Mouse (Mus musculus): ENCODE measurements at regions not wholly inside any gene's neighbourhood (a gene's known extent, or its start where the extent isn't known, plus 50 kb on each side); places are given as distances from the start of the nearest gene placed in this dataset.

GRCm38 (mm10) chr6:121524613-121524970, 51.1 kb upstream of the Iqsec3 start:
- in situ Hi-C loops (cut with MboI; ENCODE audit: low sequenced_read_pairs in 2 of 2, unreplicated experiment in 2 of 2), result no loop called here
- Histone ChIP-seq H3K36me3 (ENCODE audit: control insufficient read depth, insufficient read depth, low read length, poor library complexity, severe bottlenecking) (no peaks in the 10 kb centered on the region), H3K4me1 (ENCODE audit: control insufficient read depth in 2 of 2, insufficient read depth in 2 of 2, low read length in 2 of 2, poor library complexity in 1 of 2) (no peaks in the 10 kb centered on the region), H3K4me3 (ENCODE audit: insufficient read depth in 1 of 2, low read depth in 1 of 2, low read length in 2 of 2, poor library complexity in 1 of 2, severe bottlenecking in 1 of 2) (no peak overlapping the region), H3K27ac (ENCODE audit: insufficient read depth, low read depth, low read length, poor library complexity, severe bottlenecking) (no peak overlapping the region), H3K9me3 (ENCODE audit: control insufficient read depth, insufficient read depth, low read depth, low read length) (no peaks in the 10 kb centered on the region), H3K9ac (ENCODE audit: insufficient read depth, low read depth, low read length, poor library complexity, severe bottlenecking) (no peak overlapping the region)
- no peak for DNase-seq (ENCODE audit: low read depth, low spot score)
- TF ChIP-seq CHD2 (IDR thresholded peaks at IDR 0.05; ENCODE audit: low read depth, low read length) (no peak), ZNF384 (IDR thresholded peaks at IDR 0.05; ENCODE audit: low read depth, low read length) (no peak), HCFC1 (IDR thresholded peaks at IDR 0.05; ENCODE audit: borderline replicate concordance, insufficient read depth, low read length) (no peak), ZC3H11A (IDR thresholded peaks at IDR 0.05; ENCODE audit: borderline replicate concordance, low read depth, low read length) (no peak), MAFK (IDR thresholded peaks at IDR 0.05; ENCODE audit: insufficient read depth, low read depth, low read length) (no peak)

- no peak for DNase-seq (ENCODE audit: low read depth, low spot score)
- Histone ChIP-seq H3K36me3 (ENCODE audit: control insufficient read depth, insufficient read depth, low read length, poor library complexity, severe bottlenecking) (no peaks in the 10 kb centered on the region), H3K9me3 (ENCODE audit: control insufficient read depth, insufficient read depth, low read depth, low read length) (no peaks in the 10 kb centered on the region), H3K4me3 (ENCODE audit: insufficient read depth in 1 of 2, low read depth in 1 of 2, low read length in 2 of 2, poor library complexity in 1 of 2, severe bottlenecking in 1 of 2) (no peak overlapping the region), H3K4me1 (ENCODE audit: control insufficient read depth in 2 of 2, insufficient read depth in 2 of 2, low read length in 2 of 2, poor library complexity in 1 of 2) (no peaks in the 10 kb centered on the region), H3K9ac (ENCODE audit: insufficient read depth, low read depth, low read length, poor library complexity, severe bottlenecking) (no peak overlapping the region), H3K27ac (ENCODE audit: insufficient read depth, low read depth, low read length, poor library complexity, severe bottlenecking) (no peak overlapping the region)
- TF ChIP-seq HCFC1 (IDR thresholded peaks at IDR 0.05; ENCODE audit: borderline replicate concordance, insufficient read depth, low read length), result no peak
- no peak for TF ChIP-seq ZC3H11A (IDR thresholded peaks at IDR 0.05; ENCODE audit: borderline replicate concordance, low read depth, low read length)
- no peak for TF ChIP-seq MAFK (IDR thresholded peaks at IDR 0.05; ENCODE audit: insufficient read depth, low read depth, low read length)
- TF ChIP-seq ZNF384 (IDR thresholded peaks at IDR 0.05; ENCODE audit: low read depth, low read length), result no peak
- no peak for TF ChIP-seq CHD2 (IDR thresholded peaks at IDR 0.05; ENCODE audit: low read depth, low read length)
- in situ Hi-C loops (cut with MboI; ENCODE audit: low sequenced_read_pairs in 2 of 2, unreplicated experiment in 2 of 2), result no loop called here
Observed at GRCm38 (mm10) chr6:121523882-121524612, 50.6 kb upstream of the Iqsec3 start.
